Mouse (Mus musculus) olfactory bulb, adult 2 months (tissue): ENCODE data around the gene Naa16. TPM values are rescaled to one million over a fixed set of nuclear protein-coding genes. Genes with fewer than 3 reads are reported as not detected.

Source experiments
- H3K27ac ChIP-seq: fragments of 200-500 bp; 2 replicates; pipeline ENCODE4 v1.5.1; 2012; ENCODE audit warnings: low read depth, low read length; ENCODE audit not compliant: insufficient read depth
- H3K4me1 ChIP-seq: fragments of 200-500 bp; 2 replicates; pipeline ENCODE4 v1.6.1; 2012; ENCODE audit warnings: low read length; ENCODE audit not compliant: control insufficient read depth, insufficient read depth
- H3K4me3 ChIP-seq: fragments of 200-500 bp; 2 replicates; pipeline ENCODE4 v1.5.1; 2012; ENCODE audit warnings: mild to moderate bottlenecking, low read depth, low read length, moderate library complexity; ENCODE audit not compliant: insufficient read depth
- CTCF ChIP-seq: fragments of 200-500 bp; IDR thresholded peaks from 2 replicates; pipeline ENCODE4 v1.5.1; 2012; ENCODE audit warnings: low read depth, mild to moderate bottlenecking, low read length, moderate library complexity; ENCODE audit not compliant: insufficient read depth
- POLR2A ChIP-seq: fragments of 200-500 bp; IDR thresholded peaks from 2 replicates; pipeline ENCODE4 v1.6.1; 2012; ENCODE audit warnings: mild to moderate bottlenecking, low read depth, low read length, moderate library complexity; ENCODE audit not compliant: insufficient read depth
- WGBS: fragments of 180-500 bp; shearing (Covaris S2); methylation state at CpG from one replicate; pipeline ENCODE4 v1.1.7; 2018; 5-methylcytosine and 5-hydroxymethylcytosine counted together
- polyA plus RNA-seq: library from polyadenylated mRNA; stranded (reverse); fragments of >200 nt; gene quantifications from 2 replicates; pipeline ENCODE4 v1.2.4, GENCODE M21; 2012; ENCODE audit warnings: low replicate concordance; ENCODE audit not compliant: missing spikeins, insufficient read depth, insufficient read length

Gene Naa16
- polyA plus RNA-seq, 1 experiment = not detected

GRCm38 (mm10) chr14:79346384-79346783 is 44.2 kb downstream of the Naa16 start:
- WGBS = 87% methylated on average over 3 of the region's 3 CpGs
- Histone ChIP-seq H3K4me3 (no peak overlapping the region), H3K27ac (no peak overlapping the region), H3K4me1 (no peaks in the 10 kb centered on the region)
- TF ChIP-seq CTCF = no peak
- no peak for TF ChIP-seq POLR2A

DNA sequence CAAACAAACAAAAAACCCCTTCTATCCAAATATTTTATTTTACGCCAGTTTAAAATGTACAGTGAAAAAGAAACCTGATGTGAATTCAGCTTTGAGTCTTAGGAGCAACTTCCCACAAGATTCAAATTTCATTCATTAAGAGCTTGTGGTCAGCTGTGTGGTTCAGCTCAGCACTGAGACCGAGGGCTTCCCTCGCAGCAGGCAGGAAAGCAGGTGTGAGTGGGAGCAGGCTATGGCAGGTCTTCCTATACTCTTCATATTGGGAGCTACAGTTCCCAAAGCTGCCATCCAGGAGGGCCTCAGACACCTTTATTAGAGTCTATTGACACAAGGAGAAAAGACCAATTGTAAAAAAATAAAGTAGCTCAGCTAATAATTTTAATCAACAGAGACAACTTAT is 55.0 kb downstream of the Naa16 start:
- H3K27ac ChIP-seq = no peak overlapping the region
- peaks cover 6% of the 10 kb centered on the region for H3K4me1 ChIP-seq
- H3K4me3 ChIP-seq = no peak overlapping the region
- TF ChIP-seq CTCF (no peak), POLR2A (no peak)
- WGBS = 94% methylated on average over 3 of the region's 3 CpGs

DNA sequence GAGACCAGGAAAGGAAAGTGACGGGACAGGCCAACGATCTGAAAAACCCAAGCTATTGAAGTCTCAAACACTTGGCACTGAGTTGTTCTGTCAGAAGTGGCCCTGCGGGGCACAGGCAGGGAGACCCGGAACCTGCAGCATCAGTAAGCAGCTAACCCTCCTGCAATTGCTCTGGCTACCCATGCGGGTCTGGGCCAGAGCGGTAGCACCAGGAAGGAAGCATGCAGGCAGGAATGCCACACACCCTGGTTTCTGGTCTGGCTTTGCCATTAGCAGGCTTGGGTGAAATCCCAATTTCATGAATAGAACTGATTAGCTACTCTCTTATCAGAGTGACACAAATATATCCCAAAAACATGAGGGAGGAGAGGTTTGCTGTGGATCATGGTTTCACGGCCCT is 58.6 kb downstream of the Naa16 start:
- TF ChIP-seq POLR2A (no peak), CTCF (no peak)
- 51% methylated on average over 7 of the region's 7 CpGs for WGBS
- peaks cover 6% of the 10 kb centered on the region for H3K4me1 ChIP-seq
- no peak overlapping the region for H3K27ac ChIP-seq
- no peak overlapping the region for H3K4me3 ChIP-seq

- WGBS = 32% methylated on average over 16 of the region's 16 CpGs
- no peak overlapping the region for H3K4me3 ChIP-seq
These were observed 59.5 kb downstream of the Naa16 start for GRCm38 (mm10) chr14:79330944-79331561.

GRCm38 (mm10) chr14:79327033-79327432 is 63.5 kb downstream of the Naa16 start:
- Histone ChIP-seq H3K4me1 (peaks cover 6% of the 10 kb centered on the region), H3K4me3 (no peak overlapping the region), H3K27ac (no peak overlapping the region)
- TF ChIP-seq CTCF (no peak), POLR2A (no peak)
- 20% methylated on average over 5 of the region's 5 CpGs for WGBS

More at GRCm38 (mm10) chr14:79330944-79331561, 59.5 kb downstream of the Naa16 start:
- no peak overlapping the region for H3K27ac ChIP-seq
- peaks cover 6% of the 10 kb centered on the region for H3K4me1 ChIP-seq
- TF ChIP-seq POLR2A (no peak), CTCF (no peak)

DNA sequence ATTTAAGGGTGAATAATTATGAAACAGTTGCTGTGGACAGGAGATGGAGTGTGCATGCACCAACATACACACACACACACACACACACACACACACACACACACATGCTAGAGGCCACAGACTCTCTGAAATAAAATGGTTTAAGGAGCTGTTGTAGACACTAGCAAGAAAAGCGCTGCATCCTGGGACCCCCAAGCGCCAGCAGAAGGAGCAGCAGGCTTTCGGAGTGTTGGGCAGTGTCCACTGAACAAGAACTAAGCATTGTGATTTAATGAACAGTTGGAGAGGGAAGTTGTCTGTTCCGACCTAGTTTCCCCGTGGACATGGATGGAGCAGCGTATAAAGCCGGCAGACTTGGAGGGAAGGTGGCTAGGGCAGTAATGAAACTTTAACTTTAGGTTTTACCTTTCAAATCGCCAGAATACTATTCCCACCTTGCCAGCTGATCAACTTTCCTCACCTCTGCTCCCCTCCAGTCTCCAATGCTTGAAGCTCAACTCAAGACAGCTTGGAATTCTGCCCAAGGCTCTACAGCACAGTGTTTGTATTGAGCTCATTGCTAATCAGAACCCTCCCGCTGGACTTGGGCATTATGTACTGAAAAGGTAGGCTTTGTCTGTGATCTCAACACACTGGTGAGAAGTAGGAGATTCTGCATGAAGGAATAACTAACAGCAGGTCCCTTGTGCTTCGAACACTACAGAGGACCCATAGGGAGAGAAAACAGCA is 66.3 kb downstream of the Naa16 start:
- no peak overlapping the region for H3K4me3 ChIP-seq
- no peak overlapping the region for H3K27ac ChIP-seq
- H3K4me1 ChIP-seq = no peaks in the 10 kb centered on the region; the same call in 1 of the 2 replicates
- no peak for TF ChIP-seq POLR2A
- no peak for TF ChIP-seq CTCF
- WGBS = 41% methylated on average over 10 of the region's 10 CpGs

GRCm38 (mm10) chr14:79321881-79322280 is 68.7 kb downstream of the Naa16 start:
- WGBS = 93% methylated on average over 5 of the region's 5 CpGs
- TF ChIP-seq CTCF (no peak), POLR2A (no peak)
- Histone ChIP-seq H3K4me3 (no peak overlapping the region), H3K4me1 (no peaks in the 10 kb centered on the region; the same call in 1 of the 2 replicates), H3K27ac (no peak overlapping the region)

DNA sequence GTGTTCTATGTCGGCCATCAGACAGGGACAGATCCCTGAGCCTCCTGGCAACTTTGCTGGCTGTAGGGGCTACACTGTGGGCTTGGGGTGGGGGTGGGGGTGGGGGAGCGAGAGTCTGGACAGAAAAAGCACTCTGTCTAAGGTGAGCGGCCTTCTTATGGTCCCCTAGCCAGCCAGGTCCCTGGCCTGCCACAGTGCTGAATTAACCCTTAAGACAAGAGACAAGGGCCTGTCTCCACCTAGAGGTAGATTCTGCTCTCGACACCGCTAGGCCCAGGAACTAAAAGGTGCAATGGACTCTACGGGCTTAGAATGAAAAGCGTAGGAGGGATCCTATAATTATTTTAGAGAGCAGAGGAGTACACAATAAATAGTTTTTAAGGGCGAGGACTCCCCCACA is 69.4 kb downstream of the Naa16 start:
- TF ChIP-seq POLR2A (no peak), CTCF (no peak)
- Histone ChIP-seq H3K4me3 (no peak overlapping the region), H3K4me1 (no peaks in the 10 kb centered on the region; the same call in 1 of the 2 replicates), H3K27ac (no peak overlapping the region)
- WGBS = 43% methylated on average over 8 of the region's 8 CpGs

GRCm38 (mm10) chr14:79317602-79318001 is 73.0 kb downstream of the Naa16 start:
- Histone ChIP-seq H3K4me3 (no peak overlapping the region), H3K4me1 (no peaks in the 10 kb centered on the region), H3K27ac (no peak overlapping the region)
- TF ChIP-seq CTCF (no peak), POLR2A (no peak)
- WGBS = 88% methylated on average over 2 of the region's 2 CpGs
